Mouse (Mus musculus) liver (tissue): ENCODE results near the gene Sdr39u1.

Experiments used
- DNase-seq: peaks from one replicate; pipeline ENCODE4 v3.0.0-alpha.2; 2020; ENCODE audit warnings: mixed read lengths

Sdr39u1 gene

DNA sequence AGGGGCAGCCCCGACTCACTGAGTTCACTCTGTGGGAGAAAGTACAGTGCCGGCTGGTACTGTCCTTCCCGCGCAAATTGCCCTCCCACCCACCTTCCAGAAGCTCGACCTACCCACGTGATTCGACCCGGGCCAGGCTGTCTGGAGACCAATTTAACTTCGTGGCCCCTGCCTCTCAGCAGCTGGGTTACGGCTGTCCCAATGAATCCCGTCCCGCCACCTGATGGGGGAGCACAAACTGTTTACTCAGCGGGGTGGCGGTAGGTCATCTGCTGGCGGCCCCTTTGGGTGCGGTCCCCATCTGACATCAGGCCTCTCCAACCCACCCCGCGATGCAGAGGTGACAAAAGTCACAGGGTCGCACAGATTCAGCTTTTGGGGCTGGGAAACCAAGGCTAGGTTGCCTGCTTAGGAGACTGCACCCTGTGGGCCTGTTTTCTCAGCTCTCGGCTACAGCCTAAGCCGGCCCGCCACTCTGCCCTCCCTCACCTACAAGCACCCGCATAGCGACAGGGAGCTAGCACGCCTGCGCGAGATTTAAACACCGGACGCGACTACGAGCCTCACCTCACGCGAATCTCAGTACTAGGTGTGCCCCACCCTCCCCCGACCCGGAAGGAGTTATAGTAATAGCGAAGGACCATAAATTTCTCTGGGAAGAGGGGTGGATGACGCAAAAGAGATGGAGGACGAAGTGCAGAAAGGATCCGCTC, at the start of gene Sdr39u1:
Sdr39u1 (minus strand) TSS at position 593 of the 713 bp plus-strand sequence.
- peak; percentile 73 for DNase-seq

DNA sequence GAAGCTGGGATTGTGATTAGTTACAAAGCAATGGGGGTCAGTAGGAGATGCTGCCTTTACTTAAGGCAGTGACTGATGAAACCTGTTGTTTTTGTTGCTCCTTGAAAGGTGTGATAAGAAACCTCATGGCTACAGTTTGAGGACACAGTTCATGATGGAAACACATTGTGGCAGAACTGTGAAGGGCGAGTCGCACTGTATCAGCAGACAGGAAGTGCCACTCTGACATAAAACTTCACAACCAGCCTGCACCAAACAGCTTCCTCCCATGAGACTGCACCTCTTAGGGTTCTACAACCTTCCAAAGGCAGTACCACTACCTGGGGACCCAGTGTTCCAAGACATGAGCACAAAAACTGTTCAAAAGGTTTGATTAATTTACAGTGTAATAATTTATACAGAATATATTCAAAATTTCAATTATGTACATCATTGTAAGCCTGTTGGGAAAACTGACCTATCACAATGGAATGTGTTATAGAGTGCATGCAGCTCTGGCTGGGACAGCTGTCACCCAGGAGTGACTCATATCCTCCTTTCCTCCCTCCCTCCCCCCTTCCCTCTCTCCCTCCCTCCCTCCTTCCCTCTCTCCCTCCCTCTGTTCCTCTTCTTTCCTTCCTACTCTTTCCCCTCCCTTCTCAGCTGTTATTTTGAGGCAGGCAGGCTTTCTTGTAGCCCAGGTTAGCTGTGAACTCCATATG, 46.3 kb upstream of the Sdr39u1 start:
- DNase-seq, result no peak

GRCm38 (mm10) chr14:55944575-55944974, 44.5 kb upstream of the Sdr39u1 start, which contains the start of gene Cma1:
TSS of gene Cma1 (minus strand) at chr14:55944675.
- DNase-seq, result no peak

DNA sequence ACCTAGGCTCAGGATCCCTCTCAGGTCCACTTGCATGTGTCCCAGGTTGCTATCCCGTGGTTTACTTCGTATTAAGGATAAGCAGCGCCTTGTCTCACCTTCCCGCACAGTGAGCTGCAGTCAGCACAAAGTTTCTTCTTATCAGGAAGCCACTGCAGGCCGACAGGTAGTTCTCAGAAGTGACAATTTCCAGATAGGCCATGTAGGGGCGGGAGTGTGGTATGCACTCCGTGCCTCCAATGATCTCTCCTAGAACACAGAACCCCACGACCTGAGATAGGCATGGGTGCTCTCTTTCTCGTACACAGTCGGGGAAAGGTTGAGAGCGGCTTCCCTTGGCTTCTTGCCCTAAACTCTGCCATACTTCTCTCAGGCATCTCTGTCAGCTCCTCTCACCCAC, 43.5 kb upstream of the Sdr39u1 start:
- no peak for DNase-seq

- DNase-seq, result no peak
Measured at GRCm38 (mm10) chr14:55940070-55940800, 40.1 kb upstream of the Sdr39u1 start.

GRCm38 (mm10) chr14:55933586-55933985, 33.5 kb upstream of the Sdr39u1 start:
- no peak for DNase-seq

DNA sequence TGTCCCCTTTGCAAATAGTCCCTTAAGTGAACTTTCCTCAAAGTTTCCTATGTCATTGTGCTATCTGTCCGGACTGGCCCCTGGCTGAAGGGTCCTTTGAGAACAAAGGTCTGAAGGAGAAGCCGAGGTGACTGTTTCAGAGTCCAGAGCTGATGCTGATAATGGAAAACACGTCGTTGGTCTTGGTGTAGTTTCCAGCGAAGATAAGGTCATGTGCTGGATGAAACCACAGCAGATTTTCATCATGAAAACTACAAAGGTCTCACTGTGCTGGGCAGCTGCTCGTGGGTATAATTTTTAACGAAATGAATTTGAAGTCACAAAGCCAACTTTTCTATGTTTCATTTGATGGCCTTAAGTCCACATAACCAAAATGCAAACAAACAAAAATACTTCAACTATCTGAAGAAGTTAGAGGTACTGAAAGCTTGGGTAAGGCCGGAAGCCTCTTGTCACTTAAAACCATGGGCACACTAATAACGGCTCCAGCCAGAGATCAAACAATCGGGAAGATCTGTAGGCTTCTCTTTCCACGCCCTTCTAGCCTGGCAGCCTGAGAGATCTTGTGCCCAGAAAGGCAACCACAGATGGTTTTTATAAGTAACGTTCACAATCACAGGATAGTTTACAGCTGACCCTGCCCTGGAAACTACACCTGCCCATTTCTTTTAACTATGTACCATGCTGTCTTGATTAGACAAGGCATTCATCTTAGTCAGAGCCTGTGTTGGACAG, 29.3 kb upstream of the Sdr39u1 start:
- DNase-seq, result no peak

DNA sequence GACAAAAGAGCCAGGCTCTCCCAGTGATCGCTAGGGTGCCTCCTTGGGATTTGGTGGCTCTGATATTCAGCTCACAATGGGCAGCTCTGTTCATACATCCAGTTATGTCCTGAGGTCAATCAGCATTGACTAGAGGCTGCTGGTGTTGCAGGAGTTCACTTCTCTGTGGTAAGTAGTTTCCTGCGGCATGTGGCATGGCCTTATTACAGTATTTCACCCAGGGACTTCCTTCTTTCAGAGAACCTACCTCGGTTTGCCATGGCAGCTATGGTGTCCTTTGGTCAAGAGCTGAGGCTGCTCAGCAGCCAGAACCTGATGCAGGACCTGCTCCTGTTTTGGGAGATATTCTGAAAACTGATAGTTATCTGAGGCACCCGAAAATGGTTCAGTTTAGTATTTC, 26.8 kb upstream of the Sdr39u1 start:
- no peak for DNase-seq

GRCm38 (mm10) chr14:55922475-55923232, 22.6 kb upstream of the Sdr39u1 start:
- peak; percentile 69 for DNase-seq

- peak; percentile 72 for DNase-seq
Measured at GRCm38 (mm10) chr14:55918240-55919082, 18.4 kb upstream of the Sdr39u1 start.

- no peak for DNase-seq
Measured at GRCm38 (mm10) chr14:55913406-55913805, 13.3 kb upstream of the Sdr39u1 start.

DNA sequence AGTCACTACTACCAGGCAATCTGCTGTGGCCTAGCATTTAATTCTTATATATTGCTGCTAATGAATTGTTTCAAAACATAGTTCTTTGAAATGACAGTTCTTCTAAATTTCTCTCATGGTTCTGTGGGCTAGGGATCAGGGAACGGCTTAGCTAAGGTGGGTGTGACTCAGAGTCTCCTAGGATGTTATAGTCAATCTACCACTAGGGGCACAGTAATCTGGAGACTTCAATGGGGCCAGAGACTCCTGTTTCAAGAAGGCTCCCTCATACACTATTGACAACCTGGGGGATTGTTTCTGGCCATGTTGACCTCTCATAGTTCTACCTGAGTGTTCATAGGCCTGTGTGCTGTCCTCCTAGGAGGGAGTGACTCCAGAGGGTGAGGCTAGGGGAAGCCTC, 5.4 kb upstream of the Sdr39u1 start:
- no peak for DNase-seq

GRCm38 (mm10) chr14:55900414-55900755, 292 bp upstream of the Sdr39u1 start:
- DNase-seq, result no peak

GRCm38 (mm10) chr14:55898947-55899346, 1.1 kb downstream of the Sdr39u1 start:
- no peak for DNase-seq

- no peak for DNase-seq
Measured at GRCm38 (mm10) chr14:55897671-55898070, 2.4 kb downstream of the Sdr39u1 start.

GRCm38 (mm10) chr14:55886571-55887382, 13.3 kb downstream of the Sdr39u1 start:
- no peak for DNase-seq

- peak; percentile 65 for DNase-seq
Measured at GRCm38 (mm10) chr14:55885791-55886271, 14.3 kb downstream of the Sdr39u1 start.

DNA sequence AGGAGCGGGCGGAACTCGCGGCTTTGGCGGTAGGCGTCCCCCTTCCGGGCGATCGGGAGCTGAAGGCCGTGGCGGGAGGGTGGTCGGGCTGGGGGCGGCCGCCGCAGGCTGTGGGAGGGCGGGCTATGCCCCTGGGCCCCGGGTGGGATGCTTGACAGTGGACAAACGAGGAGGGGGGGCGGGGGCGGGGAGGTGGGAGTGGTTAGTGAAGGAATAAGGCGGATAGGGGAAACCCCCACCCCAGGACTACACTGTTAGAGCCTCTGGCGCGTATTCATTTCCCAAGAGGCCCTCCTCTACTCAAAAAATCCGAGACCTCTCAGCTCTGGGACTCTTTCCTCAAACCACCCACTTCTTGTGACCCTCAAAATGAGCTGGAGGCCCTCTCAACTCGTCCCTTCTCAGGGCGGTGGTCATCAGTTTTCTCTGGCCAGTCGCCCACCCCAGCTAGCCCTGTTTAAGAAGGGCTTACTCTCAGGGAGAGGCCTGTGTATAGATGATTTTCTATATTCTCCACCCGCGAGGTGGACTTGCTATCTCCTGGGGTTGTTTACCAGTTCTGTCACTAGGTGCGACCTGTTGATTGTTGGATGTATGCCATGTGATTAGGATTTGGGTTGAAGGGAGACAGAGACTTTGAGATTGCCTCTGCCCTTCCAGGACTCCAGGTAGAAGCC, 14.8 kb downstream of the Sdr39u1 start:
- no peak for DNase-seq

DNA sequence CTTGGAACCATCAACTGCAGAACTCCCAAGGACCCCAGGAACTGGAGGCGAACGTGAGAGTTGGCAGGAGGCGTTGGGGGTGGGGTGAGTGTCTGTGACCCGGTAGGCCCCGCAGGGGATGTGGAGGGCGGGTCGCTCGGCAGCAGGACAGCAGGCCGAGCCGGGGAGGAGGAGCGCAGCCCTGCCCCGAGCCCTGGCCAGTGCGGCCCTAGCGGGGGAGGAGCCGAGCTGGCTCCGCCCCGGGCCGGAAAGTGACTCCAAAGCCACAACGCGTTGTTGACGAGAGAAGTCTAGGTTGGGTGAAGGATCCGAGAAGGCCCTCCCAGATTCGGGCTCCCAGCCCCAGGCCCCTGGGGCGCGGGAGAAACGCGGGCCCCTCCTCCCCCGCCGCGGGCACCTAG, 15.4 kb downstream of the Sdr39u1 start, which contains the start of gene Khnyn:
Khnyn (plus strand) TSS at position 235 of the 401 bp plus-strand sequence.
- peak; percentile 93 for DNase-seq
